Mouse (Mus musculus) spleen, postnatal 10 days (tissue): ENCODE results near the gene Clip1.

Experiments
- DNase-seq, 2 experiments: peaks; one replicate each; pipeline ENCODE4 v3.0.0; 2021 to 2022; ENCODE audit warnings: low spot score in 2 of 2

Clip1 gene

DNA sequence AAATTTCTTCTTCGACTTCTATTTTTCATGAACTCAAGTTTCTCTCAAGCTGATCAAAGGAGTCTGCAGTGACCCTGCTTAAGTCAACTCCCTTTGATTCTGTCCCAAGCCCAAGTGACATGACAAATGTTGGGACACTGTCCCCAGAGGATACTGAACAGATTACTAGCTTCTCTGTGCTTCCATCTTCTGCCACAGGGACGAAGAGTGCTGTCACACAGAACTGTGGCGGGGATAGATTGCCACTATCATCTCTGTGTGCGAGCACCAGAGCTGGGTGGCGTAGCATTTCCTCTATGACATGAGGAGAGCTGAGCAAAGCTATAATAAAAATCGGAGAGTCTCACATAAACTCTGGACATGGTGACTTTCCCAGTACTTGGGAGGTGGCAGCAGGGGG, 82.2 kb downstream of the Clip1 start:
- DNase-seq, result no peak

DNA sequence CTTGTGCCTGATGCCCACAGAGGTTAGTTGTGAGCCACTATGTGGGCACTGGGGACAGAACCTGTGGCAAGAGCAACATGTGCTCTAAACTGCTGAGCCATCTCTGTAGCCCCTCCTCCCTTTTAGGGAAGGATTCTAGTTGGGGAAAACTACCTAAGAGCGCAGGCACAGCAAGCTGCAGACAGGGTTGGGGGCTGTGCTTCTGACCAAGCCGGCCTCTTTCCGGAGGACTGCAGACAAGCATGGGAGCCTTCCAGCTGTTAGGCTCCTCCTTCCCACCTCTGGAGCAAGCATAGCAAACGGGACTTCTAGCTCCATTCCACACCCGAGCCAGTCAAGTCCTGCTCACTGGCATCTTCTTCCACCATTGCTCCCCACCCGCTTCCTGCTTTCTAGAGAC, 85.1 kb downstream of the Clip1 start:
- no peak for DNase-seq

DNA sequence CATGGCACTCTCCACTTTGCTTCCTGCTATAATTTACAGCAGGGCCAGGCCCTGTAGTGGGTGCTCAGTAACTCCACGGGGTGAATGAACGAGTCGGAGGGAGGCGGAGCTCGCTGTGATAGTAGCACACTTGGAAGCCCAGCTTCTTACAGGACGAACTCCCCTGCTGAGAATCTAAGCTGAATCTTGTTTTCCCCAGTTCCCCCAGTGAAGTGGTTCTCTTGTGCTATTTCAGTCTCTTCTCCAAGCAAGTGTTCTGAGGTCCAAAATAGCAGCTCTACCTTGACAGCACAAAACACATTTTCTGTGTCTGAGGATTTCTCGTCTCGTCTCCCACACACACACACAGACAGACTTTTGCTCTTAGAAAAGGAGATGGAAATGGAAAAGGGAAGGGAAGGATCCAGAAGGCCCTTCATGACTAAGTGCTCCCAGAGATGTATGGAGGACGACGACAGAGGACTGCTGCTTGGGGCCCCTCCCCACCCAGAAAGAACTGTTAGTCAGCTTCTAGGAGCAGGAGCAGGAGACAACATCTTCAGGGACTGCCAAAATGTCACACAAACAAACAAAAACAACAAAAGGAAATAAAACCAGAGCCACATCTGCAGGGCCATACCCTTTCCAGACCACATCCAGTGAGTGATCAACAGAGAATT, 90.7 kb downstream of the Clip1 start:
- DNase-seq, result no peak

DNA sequence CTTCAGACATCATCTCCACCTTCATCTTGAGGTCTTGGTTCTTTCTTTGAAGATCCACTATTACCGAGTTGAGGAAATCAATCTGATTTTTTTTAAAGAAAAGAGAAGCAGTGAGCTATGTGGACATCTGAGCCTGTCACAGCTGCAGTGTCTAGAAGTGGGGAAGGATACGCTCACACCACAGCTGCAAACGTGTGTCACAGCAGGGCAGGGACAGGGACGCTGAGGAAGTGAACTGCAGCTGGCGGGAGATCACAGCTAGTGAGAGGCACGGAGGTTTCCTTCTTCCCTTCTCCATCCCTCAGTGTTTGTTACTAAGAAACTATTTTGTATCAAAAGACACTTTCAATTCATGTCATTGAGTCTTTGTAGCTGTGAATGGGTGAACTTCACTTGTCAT, 104.4 kb downstream of the Clip1 start:
- no peak for DNase-seq

DNA sequence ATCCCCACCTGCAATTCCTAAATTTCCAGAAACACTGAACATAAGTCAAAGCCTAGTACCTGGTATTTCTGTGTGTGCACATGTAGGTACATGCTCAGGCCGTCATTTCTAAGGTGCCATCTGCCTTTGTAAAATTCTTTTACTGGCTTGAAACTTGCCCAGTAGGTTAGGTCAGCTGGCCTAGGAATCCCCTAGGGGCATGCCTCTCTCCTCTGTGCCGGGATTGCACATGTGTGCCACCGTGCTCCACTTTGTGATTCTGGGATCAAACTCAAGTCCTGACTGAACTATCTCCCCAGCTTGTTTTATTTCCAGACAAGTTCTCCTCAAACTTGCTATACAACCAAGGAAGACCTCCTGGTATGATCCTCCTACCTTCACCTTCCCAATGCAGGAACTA, 107.7 kb downstream of the Clip1 start:
- DNase-seq, result no peak

DNA sequence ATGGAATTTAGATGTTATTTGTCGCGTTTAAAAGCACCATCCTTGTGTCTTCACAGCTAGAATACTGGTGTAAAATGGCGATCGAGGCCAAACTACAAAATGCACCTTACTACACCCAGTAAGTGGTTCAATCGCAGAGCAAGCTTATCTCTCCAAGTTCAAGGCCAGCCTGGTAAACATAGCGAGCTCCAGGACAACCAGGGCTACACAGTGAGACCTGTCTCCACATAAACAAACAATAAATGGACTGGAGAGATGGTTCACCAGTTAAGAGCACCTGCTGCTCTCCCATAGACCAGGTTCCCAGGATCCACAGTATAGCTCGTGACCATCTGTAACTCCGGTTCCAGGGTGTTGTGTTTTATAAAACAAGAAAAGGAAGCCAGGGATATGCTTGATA, 111.1 kb downstream of the Clip1 start:
- DNase-seq, result no peak

DNA sequence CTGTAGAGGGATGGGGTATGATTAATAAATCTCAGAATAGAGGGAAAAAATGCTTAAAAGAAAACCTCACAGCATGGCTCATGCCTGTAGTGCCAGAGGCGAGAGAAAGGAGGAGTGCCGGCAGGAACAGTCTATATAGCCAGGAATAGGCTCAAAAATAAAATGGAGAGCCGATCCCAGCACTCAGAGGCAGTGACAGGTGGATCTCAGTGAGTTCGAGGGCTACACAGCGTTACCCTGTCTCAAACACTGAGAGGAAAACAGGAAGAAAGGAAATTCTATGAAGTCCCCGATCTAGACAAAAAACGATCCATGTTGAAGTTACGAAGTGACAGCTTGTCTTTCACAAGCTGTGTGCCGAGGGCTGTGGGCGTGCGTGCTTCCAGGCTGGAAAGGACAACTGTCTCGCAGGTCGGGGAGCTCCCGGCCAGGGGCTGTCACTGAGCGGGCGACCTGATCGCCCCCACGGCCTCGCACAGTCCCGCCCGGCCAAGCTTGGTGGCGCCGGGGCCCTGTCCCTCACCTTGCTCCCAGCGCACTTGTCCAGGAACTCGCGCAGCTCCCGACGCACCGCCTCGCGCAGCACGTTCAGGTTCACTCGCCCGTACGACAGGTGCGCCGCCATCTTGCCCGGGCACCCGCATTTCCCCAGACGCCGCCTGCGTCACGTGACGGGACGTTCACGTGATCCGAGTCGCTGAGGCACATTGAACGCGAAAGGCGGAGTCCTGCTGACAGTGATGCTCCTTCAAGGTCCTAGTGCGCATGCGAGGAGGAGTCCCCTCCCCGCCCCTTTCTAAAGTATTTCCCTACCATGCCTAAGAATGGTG, 111.8 kb downstream of the Clip1 start, which contains the start of gene Vps33a:
Gene Vps33a, minus strand, starts transcription at position 682 of the 830 bp plus-strand sequence.
- DNase-seq, result peak; percentile 93 to 98

DNA sequence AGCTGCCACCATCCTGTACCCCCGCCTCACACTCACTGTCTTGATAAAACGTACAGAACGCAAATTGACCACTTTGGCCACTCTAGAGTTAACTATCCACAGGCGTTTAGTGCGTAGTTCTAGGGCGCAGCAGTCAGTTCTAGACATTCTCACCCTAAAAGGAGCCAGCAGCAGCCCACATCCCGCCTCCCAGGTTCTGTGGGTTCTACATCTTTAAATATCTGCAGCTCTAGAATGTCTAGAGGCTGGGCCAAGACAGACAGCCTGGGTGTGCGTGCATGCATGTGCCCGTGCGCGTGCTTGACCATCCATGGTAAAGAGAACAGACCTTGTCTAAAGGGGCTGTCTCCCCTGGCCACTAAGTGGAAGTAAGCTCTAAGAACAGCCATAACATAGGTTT, 123.3 kb downstream of the Clip1 start:
- peak in 1 of 2 experiments; percentile 4 for DNase-seq

DNA sequence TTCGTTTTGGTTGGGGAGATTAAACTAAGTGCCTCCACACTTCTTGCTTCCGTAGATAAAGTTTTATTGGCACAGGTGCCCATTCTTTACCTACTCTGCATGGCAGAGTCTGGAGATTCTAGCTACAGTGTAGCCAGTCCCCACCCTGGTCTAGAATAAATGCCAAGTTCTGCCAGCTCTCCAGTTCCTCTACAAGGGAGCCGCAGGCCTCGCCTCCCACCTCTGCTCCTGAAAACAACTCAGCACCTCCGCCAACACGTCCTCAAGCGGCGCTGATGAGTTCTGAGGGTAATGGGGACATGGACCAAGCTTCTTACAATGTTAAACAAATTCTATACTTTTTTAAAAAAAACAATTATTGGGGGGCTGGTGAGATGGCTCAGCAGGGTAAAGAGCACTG, 124.8 kb downstream of the Clip1 start:
- DNase-seq, result peak in 1 of 2 experiments; percentile 10

DNA sequence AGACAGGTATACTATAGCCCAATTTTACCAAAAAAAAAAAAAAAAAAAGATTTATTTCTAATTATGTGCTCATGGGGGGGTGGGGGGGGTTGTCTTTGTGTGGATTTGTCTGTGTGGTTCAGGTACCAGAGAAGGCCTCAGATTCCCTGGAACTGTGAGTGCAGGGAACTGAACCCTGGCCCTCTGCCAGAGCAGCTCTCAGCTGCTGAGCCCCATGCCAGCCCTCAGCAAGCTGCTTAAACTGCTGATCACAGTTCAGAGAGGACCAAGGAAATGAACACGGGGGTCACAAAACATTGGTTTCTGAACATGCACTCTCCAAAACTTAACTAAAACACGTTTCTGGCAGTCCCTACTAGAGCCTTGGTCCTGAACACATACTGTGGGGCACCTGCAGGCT, 128.0 kb downstream of the Clip1 start:
- peak in 1 of 2 experiments; percentile 9 for DNase-seq

DNA sequence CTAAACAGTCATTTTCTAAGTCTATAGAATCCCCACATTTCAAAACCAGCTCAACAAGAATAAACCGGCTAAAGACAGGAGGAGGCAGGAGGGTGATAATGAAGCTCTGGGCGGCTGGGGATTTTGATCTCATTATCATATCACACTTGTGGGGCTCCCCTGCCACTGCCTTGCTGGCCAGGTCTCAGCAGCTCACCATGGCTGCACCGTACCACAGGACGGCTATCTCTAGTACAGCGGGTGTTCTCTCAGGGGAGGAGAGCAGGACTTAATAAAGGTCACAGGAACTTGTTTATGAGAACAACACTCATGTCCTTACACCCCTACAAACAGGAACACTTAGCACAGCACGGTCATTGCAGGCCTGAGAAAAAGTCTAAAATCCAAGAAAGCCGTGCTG, 128.7 kb downstream of the Clip1 start:
- peak in 1 of 2 experiments; percentile 10 for DNase-seq

DNA sequence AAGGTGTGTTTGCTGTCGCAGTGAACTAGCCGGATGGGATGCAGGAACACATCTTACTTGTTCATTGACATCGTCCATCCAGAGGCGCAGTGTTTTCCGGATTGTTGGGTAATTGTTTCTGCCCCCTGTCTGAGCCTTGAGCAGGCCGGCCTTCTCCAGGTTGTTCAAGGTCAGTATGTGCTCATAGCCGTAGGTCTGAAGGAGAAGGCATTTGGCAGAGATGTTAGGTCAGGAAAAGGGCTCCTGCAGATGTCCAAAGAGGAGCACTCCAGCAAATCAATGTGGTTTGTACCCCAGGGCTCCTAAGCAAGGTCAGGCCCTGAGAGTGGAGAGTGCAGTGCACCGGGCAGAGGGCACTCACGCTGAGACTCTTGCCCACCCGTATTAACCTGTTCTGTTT, 150.6 kb downstream of the Clip1 start:
- DNase-seq, result no peak

DNA sequence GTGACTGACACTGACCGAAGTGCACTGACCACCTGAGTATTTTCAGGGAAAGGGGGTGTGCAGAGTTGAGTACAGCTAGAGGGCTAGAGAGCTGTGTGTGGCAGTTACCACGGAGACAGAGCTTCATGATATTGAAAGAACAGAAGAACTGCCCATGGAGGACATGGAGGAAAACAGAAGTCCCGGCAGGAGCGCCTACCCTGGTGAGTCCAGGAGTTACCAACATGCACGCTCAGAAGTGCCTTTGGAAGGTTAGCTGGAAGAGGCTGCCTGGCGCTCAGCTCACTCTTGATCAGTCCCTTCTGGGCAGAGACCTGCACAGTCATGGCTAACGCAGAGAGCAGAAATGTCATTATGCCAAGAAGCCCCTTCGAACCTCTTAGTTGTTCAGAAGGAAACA, 154.4 kb downstream of the Clip1 start:
- no peak for DNase-seq

DNA sequence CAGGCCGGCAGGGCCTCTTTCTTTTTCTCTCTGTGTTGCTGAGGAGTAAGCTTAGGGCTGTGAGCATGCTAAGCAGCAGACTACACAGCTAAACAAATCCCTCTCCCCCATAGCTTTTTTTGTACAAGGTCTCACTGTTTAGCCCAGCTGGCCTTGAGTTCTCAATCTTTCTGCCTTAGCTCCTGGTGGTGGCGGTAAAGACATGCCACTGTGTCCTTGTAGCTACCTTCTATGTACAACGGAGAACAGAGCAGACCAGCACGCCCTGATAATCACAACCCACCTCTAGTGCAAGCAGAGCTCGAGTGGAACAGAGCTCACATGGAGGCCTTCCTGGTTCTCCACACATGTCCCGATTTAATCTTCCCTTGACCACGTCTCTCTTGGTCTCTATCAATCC, 155.8 kb downstream of the Clip1 start:
- peak in 1 of 2 experiments; percentile 8 for DNase-seq
